ENCODE assay signal across 8 mouse cellular contexts in genomic region chr8:120492881-120493220, GRCm38 (mm10).
DNase-seq lines count a peak whose midpoint lies in the region; ATAC-seq and TF ChIP-seq lines count a peak whose summit lies in the region.

No protein-coding gene starts in this region.

- no peaks in the 10 kb centered on the region for H3K9me3 ChIP-seq in liver, embryonic 11.5 days (ENCODE audit: control insufficient read depth, low read length)
- no peaks in the 10 kb centered on the region for H3K9me3 ChIP-seq in forebrain, embryonic 13.5 days (replicated peaks)
- no peaks in the 10 kb centered on the region for H3K9me3 ChIP-seq in intestine, postnatal 0 days (ENCODE audit: control insufficient read depth)
- no peaks in the 10 kb centered on the region for H3K9me3 ChIP-seq in neural tube, embryonic 12.5 days

- peak overlapping the region; percentile 98 for H3K4me2 ChIP-seq in liver, embryonic 11.5 days
- peak overlapping the region; percentile 94 for H3K4me2 ChIP-seq in forebrain, embryonic 13.5 days
- peak overlapping the region; percentile 91 for H3K4me2 ChIP-seq in intestine, postnatal 0 days (replicated peaks; ENCODE audit: low read depth)
- peak overlapping the region; percentile 98 for H3K4me2 ChIP-seq in neural tube, embryonic 12.5 days (replicated peaks)

- intact Hi-C loops in left cerebral cortex, postnatal 10 days (cut with DNase I) = no loop called here

- no peaks in the 10 kb centered on the region for H3K36me3 ChIP-seq in liver, embryonic 11.5 days (ENCODE audit: control insufficient read depth, insufficient read depth, low read length)
- H3K36me3 ChIP-seq in forebrain, embryonic 13.5 days (ENCODE audit: poor library complexity, severe bottlenecking) = no peaks in the 10 kb centered on the region
- H3K36me3 ChIP-seq in intestine, postnatal 0 days (ENCODE audit: control insufficient read depth, insufficient read depth) = no peaks in the 10 kb centered on the region
- H3K36me3 ChIP-seq in neural tube, embryonic 12.5 days = no peaks in the 10 kb centered on the region

- peak overlapping the region; percentile 98 for H3K4me3 ChIP-seq in liver, embryonic 11.5 days (ENCODE audit: low read depth, low read length)
- H3K4me3 ChIP-seq in forebrain, embryonic 13.5 days = peak overlapping the region; percentile 95
- H3K4me3 ChIP-seq in intestine, postnatal 0 days (ENCODE audit: low read depth, low read length) = no peak overlapping the region
- H3K4me3 ChIP-seq in neural tube, embryonic 12.5 days = peak overlapping the region; percentile 98

- 26% methylated on average over 4 of the region's 4 CpGs for WGBS in liver, embryonic 11.5 days
- 68% methylated on average over 4 of the region's 4 CpGs for WGBS in forebrain, embryonic 13.5 days
- 34% methylated on average over 4 of the region's 4 CpGs for WGBS in intestine, postnatal 0 days
- WGBS in neural tube, embryonic 12.5 days = 32% methylated on average over 4 of the region's 4 CpGs

- no peak for DNase-seq in liver, embryonic 11.5 days (ENCODE audit: low spot score)
- DNase-seq in liver = no peak
- DNase-seq in adipocyte (ENCODE audit: low spot score) = no peak
- no peak for DNase-seq in left cerebral cortex, postnatal 10 days (ENCODE audit: extremely low spot score in 1 of 2, low spot score in 2 of 2)
- DNase-seq in left cerebral cortex, adult 18-20 months (ENCODE audit: low spot score in 2 of 2) = no peak

- peak overlapping the region; percentile 47; the same call in 1 of the 2 replicates for H3K27ac ChIP-seq in liver, embryonic 11.5 days (ENCODE audit: low read depth, low read length)
- no peak overlapping the region; the same call in 1 of the 2 replicates for H3K27ac ChIP-seq in forebrain, embryonic 13.5 days
- H3K27ac ChIP-seq in intestine, postnatal 0 days (ENCODE audit: low read depth, low read length) = peak overlapping the region; percentile 10; the same call in 1 of the 2 replicates
- peak overlapping the region; percentile 32; the same call in 1 of the 2 replicates for H3K27ac ChIP-seq in neural tube, embryonic 12.5 days

- H3K27me3 ChIP-seq in liver, embryonic 11.5 days (replicated peaks; ENCODE audit: control insufficient read depth, insufficient read depth, low read length) = no peaks in the 10 kb centered on the region
- no peaks in the 10 kb centered on the region for H3K27me3 ChIP-seq in forebrain, embryonic 13.5 days
- H3K27me3 ChIP-seq in intestine, postnatal 0 days (replicated peaks; ENCODE audit: control insufficient read depth, insufficient read depth, low read length) = no peaks in the 10 kb centered on the region
- H3K27me3 ChIP-seq in neural tube, embryonic 12.5 days (replicated peaks) = no peaks in the 10 kb centered on the region

- ATAC-seq in liver, embryonic 11.5 days (replicated peaks; ENCODE audit: low FRiP score) = no peak
- no peak for ATAC-seq in forebrain, embryonic 13.5 days
- peak; percentile 7 for ATAC-seq in intestine, postnatal 0 days
- ATAC-seq in neural tube, embryonic 12.5 days (ENCODE audit: low FRiP score, low read depth) = no peak

- peaks cover 76% of the 10 kb centered on the region for H3K4me1 ChIP-seq in liver, embryonic 11.5 days (replicated peaks; ENCODE audit: control insufficient read depth, insufficient read depth, low read length)
- H3K4me1 ChIP-seq in forebrain, embryonic 13.5 days = peaks cover 83% of the 10 kb centered on the region
- H3K4me1 ChIP-seq in intestine, postnatal 0 days (replicated peaks; ENCODE audit: control insufficient read depth, insufficient read depth, low read length) = peaks cover 29% of the 10 kb centered on the region
- peaks cover 81% of the 10 kb centered on the region for H3K4me1 ChIP-seq in neural tube, embryonic 12.5 days

- peak overlapping the region; percentile 32; the same call in 1 of the 2 replicates for H3K9ac ChIP-seq in liver, embryonic 11.5 days (ENCODE audit: low read depth, low read length)
- H3K9ac ChIP-seq in forebrain, embryonic 13.5 days = peak overlapping the region; percentile 41
- H3K9ac ChIP-seq in intestine, postnatal 0 days (ENCODE audit: low read depth, low read length) = no peak overlapping the region
- peak overlapping the region; percentile 98 for H3K9ac ChIP-seq in neural tube, embryonic 12.5 days

- TF ChIP-seq CTCF in intestine, postnatal 0 days (IDR thresholded peaks at IDR 0.05; ENCODE audit: low read depth) = no peak
